Mouse (Mus musculus) frontal cortex, adult 2 months (tissue): Measurements from ENCODE around the gene Park7. TPM values are rescaled to one million over a fixed set of nuclear protein-coding genes. Genes with fewer than 3 reads are reported as not detected.
"Not testable (repeated sequence)": the region's sequence is repeated elsewhere in the genome, so short reads cannot be mapped to it uniquely, and the experiment has no call there.

Source experiments
- DNase-seq, 2 experiments: peaks; one replicate each; pipeline ENCODE4 v3.0.0; 2022; ENCODE audit warnings: low spot score in 1 of 2; ENCODE audit errors: extremely low spot score in 1 of 2
- polyA plus RNA-seq: library from polyadenylated mRNA; depleted of rRNA; stranded (reverse); fragments of >200 nt; gene quantifications from 2 replicates; pipeline ENCODE4 v1.2.3, GENCODE M21; 2012

The Park7 gene
- polyA plus RNA-seq, 1 experiment = 306 TPM

GRCm38 (mm10) chr4:150915181-150915906 is 1.1 kb upstream of the Park7 start:
- DNase-seq = peak; percentile 42 to 60

GRCm38 (mm10) chr4:150913743-150914142 is 494 bp downstream of the Park7 start:
- DNase-seq = peak in 1 of 2 experiments; percentile 26

GRCm38 (mm10) chr4:150910164-150910951 is 3.9 kb downstream of the Park7 start:
- no peak for DNase-seq

- peak; percentile 94 to 98 for DNase-seq
Observed at GRCm38 (mm10) chr4:150909451-150910156, 4.6 kb downstream of the Park7 start.

- DNase-seq = not testable (repeated sequence)
Observed at GRCm38 (mm10) chr4:150908512-150908911, 5.7 kb downstream of the Park7 start.

GRCm38 (mm10) chr4:150907099-150907498 is 7.1 kb downstream of the Park7 start:
- DNase-seq = no peak

- no peak for DNase-seq
Observed at GRCm38 (mm10) chr4:150903091-150903742, 11.0 kb downstream of the Park7 start.

- DNase-seq = no peak
Observed at GRCm38 (mm10) chr4:150902062-150902461, 12.2 kb downstream of the Park7 start.

- peak in 1 of 2 experiments; percentile 85 for DNase-seq
Observed at GRCm38 (mm10) chr4:150901651-150902050, 12.6 kb downstream of the Park7 start.

GRCm38 (mm10) chr4:150900486-150900885 is 13.8 kb downstream of the Park7 start:
- DNase-seq = no peak

GRCm38 (mm10) chr4:150898716-150899365 is 15.4 kb downstream of the Park7 start:
- DNase-seq = peak in 1 of 2 experiments; percentile 66

- no peak for DNase-seq
Observed at GRCm38 (mm10) chr4:150896896-150897624, 17.2 kb downstream of the Park7 start.

GRCm38 (mm10) chr4:150894718-150895501 is 19.3 kb downstream of the Park7 start:
- DNase-seq = no peak

GRCm38 (mm10) chr4:150891308-150891707 is 22.9 kb downstream of the Park7 start:
- no peak for DNase-seq

GRCm38 (mm10) chr4:150889955-150890315 is 24.3 kb downstream of the Park7 start:
- DNase-seq = no peak

GRCm38 (mm10) chr4:150889273-150889954 is 24.8 kb downstream of the Park7 start:
- DNase-seq = no peak

- no peak for DNase-seq
Observed at GRCm38 (mm10) chr4:150888492-150888891, 25.7 kb downstream of the Park7 start.

- DNase-seq = no peak
Observed at GRCm38 (mm10) chr4:150887903-150888302, 26.3 kb downstream of the Park7 start.
